Mouse (Mus musculus) neutrophil, adult 5-6 weeks (primary cell): ENCODE results near the gene Pdia5. TPM values are rescaled to one million over a fixed set of nuclear protein-coding genes. Genes with fewer than 3 reads are reported as not detected.
A peak's percentile ranks its signal among the peaks of the same experiment; 100 is the strongest.

Experiments used
- ATAC-seq: fragments of 151-379, 151-347 bp; 2 replicates; pipeline ENCODE4 v1.8.0; 2017; ENCODE audit warnings: mild to moderate bottlenecking, moderate TSS enrichment; ENCODE audit not compliant: insufficient number of reproducible peaks, poor library complexity, low FRiP score, severe bottlenecking; ENCODE audit errors: extremely low read depth
- total RNA-seq: library from RNA; stranded (forward); fragments of 200-1000 nt; gene quantifications from 2 replicates; pipeline ENCODE4 v1.2.3, GENCODE M21; 2017

Gene Pdia5
- total RNA-seq, 1 experiment from 2014 or later = not detected

- ATAC-seq = no peak
These were observed 97.9 kb downstream of the Pdia5 start for GRCm38 (mm10) chr16:35392813-35393212.

- ATAC-seq = no peak
These were observed 105.0 kb downstream of the Pdia5 start for GRCm38 (mm10) chr16:35385654-35386053.

GRCm38 (mm10) chr16:35380048-35380447 is 110.6 kb downstream of the Pdia5 start:
- ATAC-seq = no peak

GRCm38 (mm10) chr16:35379344-35379743 is 111.3 kb downstream of the Pdia5 start:
- no peak for ATAC-seq

- no peak for ATAC-seq
These were observed 126.6 kb downstream of the Pdia5 start for GRCm38 (mm10) chr16:35364063-35364428.

- peak; percentile 88 for ATAC-seq
These were observed 127.3 kb downstream of the Pdia5 start, which contains the start of gene Sec22a for GRCm38 (mm10) chr16:35363150-35364062. Gene Sec22a, minus strand, starts transcription at chr16:35363918.

GRCm38 (mm10) chr16:35362221-35362620 is 128.5 kb downstream of the Pdia5 start:
- no peak for ATAC-seq

GRCm38 (mm10) chr16:35360593-35360992 is 130.1 kb downstream of the Pdia5 start:
- ATAC-seq = peak; percentile 27; the same call in 1 of the 2 replicates

GRCm38 (mm10) chr16:35357449-35357848 is 133.2 kb downstream of the Pdia5 start:
- no peak for ATAC-seq

Other genes starting within 250 kb of the Pdia5 start
- gene Sec22a, start 127.0 kb downstream of the Pdia5 start, total RNA-seq = 12.3 and 15.1 TPM in 2 replicates
- gene Sema5b, start 50.3 kb upstream of the Pdia5 start, total RNA-seq = not detected in 2 replicates